Mouse (Mus musculus): ENCODE measurements at regions not wholly inside any gene's neighbourhood (a gene's known extent, or its start where the extent isn't known, plus 50 kb on each side); places are given as distances from the start of the nearest gene placed in this dataset.
A peak's percentile ranks its signal among the peaks of the same experiment; 100 is the strongest.

GRCm38 (mm10) chr15:25546185-25546584 is 76.1 kb upstream of the Myo10 start:
- no peak overlapping the region for H3K4me3 ChIP-seq
- TF ChIP-seq CTCF (IDR thresholded peaks at IDR 0.05), result no peak
- DNase-seq, result no peak
- peak overlapping the region; percentile 69 for H3K27ac ChIP-seq
- intact Hi-C loops (cut with DNase I), result no loop called here

GRCm38 (mm10) chr15:25550269-25551054 is 71.9 kb upstream of the Myo10 start:
- no peak for DNase-seq
- intact Hi-C loops (cut with DNase I), result no loop called here
- no peak for TF ChIP-seq CTCF (IDR thresholded peaks at IDR 0.05)
- Histone ChIP-seq H3K27ac (no peak overlapping the region), H3K4me3 (no peak overlapping the region)

- no peak overlapping the region for H3K4me3 ChIP-seq
- no peak for DNase-seq
- TF ChIP-seq CTCF (IDR thresholded peaks at IDR 0.05), result no peak
- intact Hi-C loops (cut with DNase I), result no loop called here
- no peak overlapping the region for H3K27ac ChIP-seq
These were observed 67.4 kb upstream of the Myo10 start for GRCm38 (mm10) chr15:25554945-25555344.

GRCm38 (mm10) chr15:25555852-25556251 is 66.5 kb upstream of the Myo10 start:
- no peak overlapping the region for H3K27ac ChIP-seq
- no peak for DNase-seq
- no peak for TF ChIP-seq CTCF (IDR thresholded peaks at IDR 0.05)
- no peak overlapping the region for H3K4me3 ChIP-seq
- intact Hi-C loops (cut with DNase I), result no loop called here

- intact Hi-C loops (cut with DNase I), result no loop called here
- TF ChIP-seq CTCF (IDR thresholded peaks at IDR 0.05), result no peak
- Histone ChIP-seq H3K4me3 (no peak overlapping the region), H3K27ac (peak overlapping the region; percentile 57; the same call in 1 of the 2 replicates)
- DNase-seq, result no peak
These were observed 64.8 kb upstream of the Myo10 start for GRCm38 (mm10) chr15:25557566-25557965.

- no peak for TF ChIP-seq CTCF (IDR thresholded peaks at IDR 0.05)
- no peak overlapping the region for H3K4me3 ChIP-seq
- H3K27ac ChIP-seq, result peak overlapping the region; percentile 52
- intact Hi-C loops (cut with DNase I), result no loop called here
- peak; percentile 31 for DNase-seq
These were observed 64.1 kb upstream of the Myo10 start for GRCm38 (mm10) chr15:25558240-25558639.

GRCm38 (mm10) chr15:25563641-25564040 is 58.7 kb upstream of the Myo10 start:
- H3K4me3 ChIP-seq, result no peak overlapping the region
- no peak for DNase-seq
- TF ChIP-seq CTCF (IDR thresholded peaks at IDR 0.05), result no peak
- intact Hi-C loops (cut with DNase I), result no loop called here
- no peak overlapping the region for H3K27ac ChIP-seq

- intact Hi-C loops (cut with DNase I), result no loop called here
- no peak overlapping the region for H3K4me3 ChIP-seq
- no peak overlapping the region for H3K27ac ChIP-seq
- no peak for DNase-seq
- TF ChIP-seq CTCF (IDR thresholded peaks at IDR 0.05), result no peak
These were observed 49.8 kb upstream of the Myo10 start for GRCm38 (mm10) chr15:25572495-25572894.
